Mouse (Mus musculus) thymus, adult 2 months (tissue): ENCODE results near the gene Olfr1396.

Source experiments
- CTCF ChIP-seq: fragments of 200-500 bp; IDR thresholded peaks from 2 replicates; pipeline ENCODE4 v1.5.1; 2012; ENCODE audit warnings: mild to moderate bottlenecking, control low read depth, low read length, moderate library complexity, borderline replicate concordance; ENCODE audit not compliant: control insufficient read depth, poor library complexity, insufficient read depth; ENCODE audit errors: extremely low read depth
- POLR2A ChIP-seq: fragments of 200-500 bp; IDR thresholded peaks from 2 replicates; pipeline ENCODE4 v1.6.1; 2012; ENCODE audit warnings: mild to moderate bottlenecking, low read length, control low read depth, moderate library complexity; ENCODE audit not compliant: control insufficient read depth, poor library complexity, insufficient read depth; ENCODE audit errors: extremely low read depth

DNA sequence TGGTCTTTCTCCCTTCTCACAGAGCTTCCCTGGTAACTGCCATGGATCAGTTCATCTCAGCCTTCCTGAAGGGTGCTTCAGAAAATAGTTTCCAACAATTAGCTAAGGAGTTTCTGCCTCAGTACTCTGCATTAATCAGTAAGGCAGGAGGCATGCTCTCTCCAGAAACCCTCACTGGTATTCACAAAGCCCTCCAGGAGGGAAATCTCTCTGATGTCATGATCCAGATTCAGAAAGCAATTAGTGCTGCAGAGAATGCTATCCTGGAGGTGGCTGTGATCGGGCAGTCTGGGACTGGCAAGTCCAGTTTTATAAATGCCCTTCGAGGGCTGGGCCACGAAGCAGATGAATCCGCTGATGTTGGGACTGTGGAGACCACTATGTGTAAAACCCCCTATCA is 19.3 kb downstream of the Olfr1396 start:
- no peak for TF ChIP-seq CTCF
- no peak for TF ChIP-seq POLR2A
